Mouse (Mus musculus): ENCODE data around the gene Snw1. TPM values are rescaled to one million over a fixed set of nuclear protein-coding genes. Genes with fewer than 3 reads are reported as not detected.
"Not testable (repeated sequence)": the region's sequence is repeated elsewhere in the genome, so short reads cannot be mapped to it uniquely, and the experiment has no call there.

Snw1 gene
- total RNA-seq (2021): 10 to 100 TPM; 80.2 to 84.5 TPM
- long read RNA-seq, experiment 1, full-length matches to known transcripts: 66 of 83 reads
- long read RNA-seq, experiment 1, partial matches to known transcripts: 8 of 83 reads
- long read RNA-seq, experiment 1, other reads (novel, unspliced or antisense): 9 of 83 reads
- long read RNA-seq, experiment 2, full-length matches to known transcripts: 88 of 111 reads
- long read RNA-seq, experiment 2, partial matches to known transcripts: 14 of 111 reads
- long read RNA-seq, experiment 2, other reads (novel, unspliced or antisense): 9 of 111 reads

- peak; percentile 65 to 87 for DNase-seq (ENCODE audit: low spot score in 2 of 2)
Measured at GRCm38 (mm10) chr12:87471964-87472786, at the start of gene Snw1. Gene Snw1, minus strand, starts transcription at chr12:87472274.

GRCm38 (mm10) chr12:87519616-87520015 is 47.5 kb upstream of the Snw1 start:
- not testable (repeated sequence) for DNase-seq (ENCODE audit: low spot score in 2 of 2)

GRCm38 (mm10) chr12:87514016-87514415 is 41.9 kb upstream of the Snw1 start, which contains the start of gene Gm8300:
Gene Gm8300, plus strand, starts transcription at chr12:87514316.
- not testable (repeated sequence) for DNase-seq (ENCODE audit: low spot score in 2 of 2)

- not testable (repeated sequence) for DNase-seq (ENCODE audit: low spot score in 2 of 2)
Measured at GRCm38 (mm10) chr12:87494421-87494820, 22.3 kb upstream of the Snw1 start, which contains the start of gene Gm5788. Gene Gm5788, plus strand, starts transcription at chr12:87494721.

GRCm38 (mm10) chr12:87488683-87489082 is 16.6 kb upstream of the Snw1 start:
- not testable (repeated sequence) for DNase-seq (ENCODE audit: low spot score in 2 of 2)

- not testable (repeated sequence) for DNase-seq (ENCODE audit: low spot score in 2 of 2)
Measured at GRCm38 (mm10) chr12:87482482-87482881, 10.4 kb upstream of the Snw1 start.

GRCm38 (mm10) chr12:87474756-87475155 is 2.7 kb upstream of the Snw1 start:
- no peak for DNase-seq (ENCODE audit: low spot score in 2 of 2)

- DNase-seq (ENCODE audit: low spot score in 2 of 2): no peak
Measured at GRCm38 (mm10) chr12:87471421-87471963, 582 bp downstream of the Snw1 start.

GRCm38 (mm10) chr12:87470263-87471136 is 1.6 kb downstream of the Snw1 start:
- DNase-seq (ENCODE audit: low spot score in 2 of 2): no peak

- no peak for DNase-seq (ENCODE audit: low spot score in 2 of 2)
Measured at GRCm38 (mm10) chr12:87464678-87465297, 7.3 kb downstream of the Snw1 start.

- no peak for DNase-seq (ENCODE audit: low spot score in 2 of 2)
Measured at GRCm38 (mm10) chr12:87449456-87449855, 22.6 kb downstream of the Snw1 start.

GRCm38 (mm10) chr12:87444211-87444610 is 27.9 kb downstream of the Snw1 start:
- no peak for DNase-seq (ENCODE audit: low spot score in 2 of 2)

GRCm38 (mm10) chr12:87443700-87444122 is 28.4 kb downstream of the Snw1 start, which contains the start of the genes Slirp and Alkbh1:
Gene Slirp, plus strand, starts transcription at chr12:87443896.
Gene Alkbh1, minus strand, starts transcription at chr12:87444017.
- DNase-seq (ENCODE audit: low spot score in 2 of 2): peak; percentile 52 to 76

- no peak for DNase-seq (ENCODE audit: low spot score in 2 of 2)
Measured at GRCm38 (mm10) chr12:87443115-87443699, 28.9 kb downstream of the Snw1 start.

- no peak for DNase-seq (ENCODE audit: low spot score in 2 of 2)
Measured at GRCm38 (mm10) chr12:87442177-87443114, 29.6 kb downstream of the Snw1 start.

- no peak for DNase-seq (ENCODE audit: low spot score in 2 of 2)
Measured at GRCm38 (mm10) chr12:87428885-87429284, 43.2 kb downstream of the Snw1 start.

- DNase-seq (ENCODE audit: low spot score in 2 of 2): no peak
Measured at GRCm38 (mm10) chr12:87428295-87428694, 43.8 kb downstream of the Snw1 start.

GRCm38 (mm10) chr12:87426354-87427031 is 45.6 kb downstream of the Snw1 start:
- no peak for DNase-seq (ENCODE audit: low spot score in 2 of 2)
